Mouse (Mus musculus) CH12.LX (cell line): ENCODE results near the gene Prss54. TPM values are rescaled to one million over a fixed set of nuclear protein-coding genes. Genes with fewer than 3 reads are reported as not detected.

Source experiments
- DNase-seq: peaks from one replicate; pipeline ENCODE4 v3.0.0-alpha.2; 2013; ENCODE audit errors: extremely low read depth
- H3K27ac ChIP-seq: 2 replicates; pipeline ENCODE4 v1.5.1; 2012; ENCODE audit warnings: low read depth, mild to moderate bottlenecking, control low read depth, moderate library complexity; ENCODE audit not compliant: insufficient read depth
- H3K27me3 ChIP-seq: replicated peaks from 2 replicates; pipeline ENCODE3; 2012; ENCODE audit warnings: inconsistent platforms
- H3K36me3 ChIP-seq, 2 experiments: replicated peaks in 1 of 2; 2 replicates each; pipeline versions ENCODE3 to v1.6.1; 2012; ENCODE audit warnings: inconsistent platforms in 1 of 2, low read length in 1 of 2, mild to moderate bottlenecking in 1 of 2, mixed read lengths in 1 of 2, moderate library complexity in 1 of 2; ENCODE audit not compliant: control insufficient read depth in 1 of 2, insufficient read depth in 1 of 2
- H3K4me1 ChIP-seq, 2 experiments: 2 replicates each; pipeline ENCODE4 v1.6.1; 2012; ENCODE audit warnings: inconsistent platforms in 1 of 2, moderate library complexity in 1 of 2; ENCODE audit not compliant: insufficient read depth in 2 of 2, control insufficient read depth in 1 of 2
- H3K4me2 ChIP-seq: 2 replicates; pipeline ENCODE4 v1.6.1; 2012; ENCODE audit warnings: low read depth, mild to moderate bottlenecking, control low read depth; ENCODE audit not compliant: poor library complexity, insufficient read depth, severe bottlenecking
- H3K4me3 ChIP-seq, 3 experiments: fragments of 150-350 bp in 1 of 3; sonication (generic) in 1 of 3; replicated peaks in 1 of 3; 2 replicates each; pipeline versions ENCODE3 to v1.5.1; 2011 to 2012; ENCODE audit warnings: low read depth in 2 of 3, low read length in 2 of 3, mild to moderate bottlenecking in 2 of 3, moderate library complexity in 2 of 3, control low read depth in 1 of 3, improper control_type of control experiment in 1 of 3, inconsistent platforms in 1 of 3, mixed read lengths in 1 of 3; ENCODE audit not compliant: poor library complexity in 1 of 3
- H3K79me2 ChIP-seq: replicated peaks from 2 replicates; pipeline ENCODE4 v1.6.1; 2012; ENCODE audit warnings: mild to moderate bottlenecking, moderate library complexity; ENCODE audit not compliant: control insufficient read depth, poor library complexity, insufficient read depth, severe bottlenecking; ENCODE audit errors: extremely low read depth
- H3K9ac ChIP-seq: 2 replicates; pipeline ENCODE4 v1.6.1; 2012; ENCODE audit warnings: low read depth, mild to moderate bottlenecking, control low read depth, moderate library complexity; ENCODE audit not compliant: insufficient read depth
- H3K9me3 ChIP-seq: replicated peaks from 2 replicates; pipeline ENCODE3; 2012; ENCODE audit warnings: low read length, inconsistent platforms, mixed read lengths
- E2F4 ChIP-seq: IDR thresholded peaks from 2 replicates; pipeline ENCODE4 v1.6.1; 2011; ENCODE audit warnings: low read depth, low read length, improper control_type of control experiment; ENCODE audit not compliant: insufficient replicate concordance
- GABPA ChIP-seq: IDR thresholded peaks from 2 replicates; pipeline ENCODE4 v1.6.1; 2012; ENCODE audit warnings: low read depth, low read length, improper control_type of control experiment, inconsistent platforms; ENCODE audit not compliant: insufficient replicate concordance
- HCFC1 ChIP-seq: IDR thresholded peaks from 2 replicates; pipeline ENCODE4 v1.6.1; 2012; ENCODE audit warnings: low read depth, mild to moderate bottlenecking, inconsistent platforms, low read length, improper control_type of control experiment
- JUN ChIP-seq: IDR thresholded peaks from 2 replicates; pipeline ENCODE4 v1.6.1; 2011; ENCODE audit warnings: low read depth, mild to moderate bottlenecking, low read length, improper control_type of control experiment, moderate library complexity; ENCODE audit not compliant: insufficient read depth
- MAX ChIP-seq: IDR thresholded peaks from 2 replicates; pipeline ENCODE4 v1.6.1; 2011; ENCODE audit warnings: low read length, improper control_type of control experiment
- MAZ ChIP-seq: IDR thresholded peaks from 2 replicates; pipeline ENCODE4 v1.6.1; 2012; ENCODE audit warnings: low read depth, mild to moderate bottlenecking, inconsistent platforms, low read length, improper control_type of control experiment, moderate library complexity
- MYC ChIP-seq: IDR thresholded peaks from 2 replicates; pipeline ENCODE4 v1.6.1; 2011; ENCODE audit warnings: low read depth, mild to moderate bottlenecking, improper control_type of control experiment, low read length
- NRF1 ChIP-seq: IDR thresholded peaks from 2 replicates; pipeline ENCODE4 v1.6.1; 2014; ENCODE audit warnings: low read depth, mild to moderate bottlenecking, inconsistent platforms, low read length, improper control_type of control experiment, moderate library complexity
- PAX5 ChIP-seq: IDR thresholded peaks from 2 replicates; pipeline ENCODE4 v1.6.1; 2012; ENCODE audit warnings: low read length, inconsistent platforms, mixed read lengths
- POLR2A ChIP-seq: IDR thresholded peaks from 2 replicates; pipeline ENCODE4 v1.6.1; 2011; ENCODE audit warnings: low read depth, mild to moderate bottlenecking, improper control_type of control experiment, low read length
- POLR2AphosphoS2 ChIP-seq: IDR thresholded peaks from 2 replicates; pipeline ENCODE4 v1.6.1; 2011; ENCODE audit warnings: low read depth, low read length, improper control_type of control experiment
- SIN3A ChIP-seq: IDR thresholded peaks from 2 replicates; pipeline ENCODE4 v1.6.1; 2012; ENCODE audit warnings: low read length, improper control_type of control experiment, inconsistent platforms
- TBP ChIP-seq: conservative IDR thresholded peaks from 2 replicates; pipeline ENCODE4 v1.6.1; 2011; ENCODE audit warnings: low read depth, low read length, improper control_type of control experiment
- TCF12 ChIP-seq: IDR thresholded peaks from 2 replicates; pipeline ENCODE4 v1.6.1; 2014; ENCODE audit warnings: low read depth, mild to moderate bottlenecking, inconsistent platforms, low read length, improper control_type of control experiment
- UBTF ChIP-seq: IDR thresholded peaks from 2 replicates; pipeline ENCODE4 v1.6.1; 2012; ENCODE audit warnings: low read depth, mild to moderate bottlenecking, inconsistent platforms, low read length, improper control_type of control experiment, moderate library complexity
- USF1 ChIP-seq: IDR thresholded peaks from 2 replicates; pipeline ENCODE4 v1.6.1; 2014; ENCODE audit warnings: low read depth, mild to moderate bottlenecking, inconsistent platforms, low read length, improper control_type of control experiment
- ZMIZ1 ChIP-seq: IDR thresholded peaks from 2 replicates; pipeline ENCODE4 v1.6.1; 2012; ENCODE audit warnings: low read depth, mild to moderate bottlenecking, inconsistent platforms, low read length, improper control_type of control experiment
- dilution Hi-C: fragments of 300-500 bp; cut with MboI; formaldehyde crosslinking; loops from 2 replicates; pipeline ENCODE4 v1.14.3; 2020; ENCODE audit warnings: low sequenced_read_pairs; ENCODE audit not compliant: extremely low pct_unique_long_range_greater_than_20kb, extremely low pct_ligation_motif_present
- in situ Hi-C: fragments of 300-500 bp; cut with MboI; formaldehyde crosslinking; loops from 3 replicates; pipeline ENCODE4 v1.14.3; 2019; ENCODE audit warnings: low sequenced_read_pairs, low pct_ligation_motif_present, low pct_unique_long_range_greater_than_20kb, mixed read lengths
- polyA plus RNA-seq: library from polyadenylated mRNA; unstranded; fragments of >175 nt; gene quantifications from 2 replicates; pipeline ENCODE4 v1.2.1, GENCODE M21; 2012; ENCODE audit warnings: low read depth; ENCODE audit not compliant: insufficient read length
- total RNA-seq, 2 experiments: library from RNA; depleted of rRNA; stranded (reverse); fragments of 300-350 nt in 1 of 2; fragments of >200 nt in 1 of 2; gene quantifications; 2 replicates each; pipeline ENCODE4 v1.2.3; 2012 to 2014

The Prss54 gene
- total and polyA plus RNA-seq, 3 experiments = not detected

GRCm38 (mm10) chr8:95592131-95592780 lies 16.1 kb upstream of the Prss54 start:
- in situ Hi-C loops (no loop called here), dilution Hi-C loops (no loop called here)
- no peak for TF ChIP-seq TCF12
- TF ChIP-seq ZMIZ1 = no peak
- Histone ChIP-seq H3K36me3 (no peaks in the 10 kb centered on the region), H3K4me2 (no peak overlapping the region), H3K4me3 (no peak overlapping the region), H3K4me1 (peaks cover 0 to 6% of the 10 kb centered on the region in 2 experiments; a peak in 2 of 4 replicates), H3K9ac (no peak overlapping the region), H3K79me2 (no peaks in the 10 kb centered on the region), H3K9me3 (peaks cover 5% of the 10 kb centered on the region), H3K27ac (no peak overlapping the region), H3K27me3 (no peaks in the 10 kb centered on the region)
- no peak for DNase-seq

DNA sequence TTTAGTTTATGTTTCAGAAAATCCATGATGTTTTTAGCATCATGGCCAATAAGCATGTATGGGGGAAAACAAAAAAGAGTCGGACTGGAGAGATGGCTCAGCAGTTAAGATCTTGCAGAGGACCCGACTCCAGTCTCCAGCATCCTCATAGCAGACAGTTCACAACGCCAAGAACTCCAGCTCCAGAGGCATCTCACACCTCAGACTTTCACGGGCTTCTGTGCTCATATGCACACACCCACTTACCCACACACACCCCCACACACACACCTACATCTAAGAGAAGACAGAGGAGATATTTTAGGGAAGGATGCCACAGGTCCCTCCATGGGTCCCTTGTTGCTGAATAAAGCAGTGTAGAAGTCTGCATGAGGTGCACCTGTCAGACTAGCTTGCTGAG lies 14.4 kb upstream of the Prss54 start:
- H3K9ac ChIP-seq = no peak overlapping the region
- no peaks in the 10 kb centered on the region for H3K79me2 ChIP-seq
- H3K27me3 ChIP-seq = no peaks in the 10 kb centered on the region
- H3K27ac ChIP-seq = no peak overlapping the region
- H3K4me1 ChIP-seq = peaks cover 0 to 6% of the 10 kb centered on the region in 2 experiments; a peak in 2 of 4 replicates
- peaks cover 5% of the 10 kb centered on the region for H3K9me3 ChIP-seq
- H3K4me3 ChIP-seq = no peak overlapping the region
- no peak for DNase-seq
- H3K36me3 ChIP-seq = no peaks in the 10 kb centered on the region
- TF ChIP-seq TBP = no peak
- TF ChIP-seq POLR2AphosphoS2 = no peak
- TF ChIP-seq HCFC1 = no peak
- TF ChIP-seq POLR2A = no peak
- no peak for TF ChIP-seq GABPA
- TF ChIP-seq USF1 = no peak
- dilution Hi-C loops (no loop called here), in situ Hi-C loops (no loop called here)
- H3K4me2 ChIP-seq = no peak overlapping the region

- Histone ChIP-seq H3K4me2 (no peak overlapping the region), H3K4me3 (no peak overlapping the region)
- no peak for TF ChIP-seq MAX
- no peak for TF ChIP-seq MAZ
- TF ChIP-seq MYC = no peak
- no peak for TF ChIP-seq JUN
- TF ChIP-seq NRF1 = no peak
- no peak for TF ChIP-seq E2F4
- no peak for TF ChIP-seq PAX5
- TF ChIP-seq UBTF = no peak
- TF ChIP-seq SIN3A = no peak
- TF ChIP-seq, all 38 proteins: peak for 0
- H3K9ac ChIP-seq = no peak overlapping the region
- no peaks in the 10 kb centered on the region for H3K79me2 ChIP-seq
- H3K36me3 ChIP-seq = no peaks in the 10 kb centered on the region
- no peak overlapping the region for H3K27ac ChIP-seq
- H3K9me3 ChIP-seq = peaks cover 5% of the 10 kb centered on the region
- dilution Hi-C loops (no loop called here), in situ Hi-C loops (no loop called here)
- no peak for DNase-seq
- H3K27me3 ChIP-seq = no peaks in the 10 kb centered on the region
- H3K4me1 ChIP-seq = peaks cover 0 to 6% of the 10 kb centered on the region in 2 experiments; a peak in 2 of 4 replicates
Measured at GRCm38 (mm10) chr8:95589282-95589681, 13.1 kb upstream of the Prss54 start.
